Mouse (Mus musculus) naive thymus-derived CD4-positive, alpha-beta T cell, adult 2 months (primary cell): ENCODE measurements around the gene Lztr1.

Experiments
- DNase-seq: peaks from one replicate; pipeline ENCODE4 v3.0.0-alpha.2; 2011; ENCODE audit warnings: low read depth

Lztr1 gene

DNA sequence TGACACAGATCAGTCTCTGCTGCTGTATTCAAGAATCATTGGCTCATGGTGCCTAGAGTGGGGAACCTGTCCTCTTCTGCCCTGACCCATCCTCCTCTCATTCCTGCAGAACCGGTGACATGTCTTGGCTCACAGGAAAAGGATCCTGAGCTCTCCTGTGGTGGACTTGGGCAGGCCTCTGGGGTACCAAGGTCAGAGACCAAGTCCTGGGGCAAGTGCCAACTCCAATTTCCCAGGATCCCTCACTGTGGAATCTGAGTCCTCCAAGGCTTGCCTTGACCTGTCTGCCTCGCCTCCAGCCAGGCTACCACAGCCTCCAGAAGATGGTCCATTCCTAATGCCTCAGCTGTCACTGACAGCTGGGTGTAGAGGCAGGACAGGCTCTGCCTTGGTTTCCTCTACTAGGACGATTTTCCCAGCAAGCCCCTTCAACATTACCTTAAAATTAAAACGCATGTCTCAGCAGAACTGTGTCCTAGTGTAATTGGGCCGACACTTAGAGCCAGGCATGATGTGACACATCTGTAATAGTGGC, 1.4 kb upstream of the Lztr1 start:
- no peak for DNase-seq

DNA sequence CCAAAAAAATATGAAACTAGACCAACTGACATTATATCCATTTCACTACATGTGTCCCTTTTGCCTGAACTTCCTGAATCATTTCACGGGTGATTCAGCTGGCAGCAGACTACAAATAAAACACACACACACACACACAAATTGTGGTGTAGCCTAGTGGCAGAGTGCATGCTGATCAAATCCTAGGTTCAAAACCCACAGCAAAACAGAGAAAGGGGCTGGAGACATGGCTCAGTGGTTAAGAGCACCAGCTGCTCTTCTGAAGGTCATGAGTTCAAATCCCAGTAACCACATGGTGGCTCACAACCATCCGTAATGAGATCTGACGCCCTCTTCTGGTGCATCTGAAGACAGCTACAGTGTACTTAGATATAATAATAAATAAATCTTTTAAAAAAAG, 457 bp upstream of the Lztr1 start:
- peak; percentile 33 for DNase-seq

DNA sequence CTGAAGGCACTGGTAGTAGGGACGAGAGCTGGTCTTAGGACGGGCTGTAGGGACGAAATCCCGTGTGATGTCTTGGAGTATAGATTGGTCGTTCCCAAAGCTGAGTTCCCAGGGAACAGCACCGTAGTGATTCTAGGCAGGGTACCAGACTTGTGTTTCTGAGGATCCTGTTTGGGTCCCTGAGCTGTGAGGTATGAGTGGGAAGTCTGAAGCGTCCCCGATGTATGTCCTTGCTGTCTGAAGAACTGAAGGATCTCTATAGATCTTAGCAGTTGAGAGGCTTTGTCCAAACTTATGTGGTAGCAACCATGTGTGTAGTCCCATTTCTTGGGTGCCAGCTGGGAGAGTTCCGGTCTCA, 731 bp downstream of the Lztr1 start:
- no peak for DNase-seq

DNA sequence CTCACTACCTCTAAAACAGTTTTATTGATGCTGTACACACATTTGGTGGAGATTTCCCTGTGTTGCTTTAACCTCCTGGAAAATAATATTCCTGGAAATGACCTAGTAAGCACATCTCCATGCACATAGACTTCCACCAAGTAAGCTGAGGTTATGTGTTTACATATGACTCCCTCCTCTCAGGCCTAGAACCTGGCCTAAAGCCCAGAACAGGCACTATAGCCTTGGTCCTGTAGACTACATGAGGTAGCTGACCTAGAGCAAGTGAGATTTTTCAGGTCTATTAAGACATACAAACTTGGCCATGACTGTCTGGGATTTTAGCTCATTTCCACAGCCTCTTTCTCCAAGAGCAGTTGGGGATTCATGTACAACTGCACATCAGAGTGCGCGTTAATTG, 1.7 kb downstream of the Lztr1 start:
- DNase-seq, result no peak

- DNase-seq, result no peak
These were observed 2.2 kb downstream of the Lztr1 start for GRCm38 (mm10) chr16:17510686-17511085.

GRCm38 (mm10) chr16:17511431-17511830, 2.9 kb downstream of the Lztr1 start:
- no peak for DNase-seq

DNA sequence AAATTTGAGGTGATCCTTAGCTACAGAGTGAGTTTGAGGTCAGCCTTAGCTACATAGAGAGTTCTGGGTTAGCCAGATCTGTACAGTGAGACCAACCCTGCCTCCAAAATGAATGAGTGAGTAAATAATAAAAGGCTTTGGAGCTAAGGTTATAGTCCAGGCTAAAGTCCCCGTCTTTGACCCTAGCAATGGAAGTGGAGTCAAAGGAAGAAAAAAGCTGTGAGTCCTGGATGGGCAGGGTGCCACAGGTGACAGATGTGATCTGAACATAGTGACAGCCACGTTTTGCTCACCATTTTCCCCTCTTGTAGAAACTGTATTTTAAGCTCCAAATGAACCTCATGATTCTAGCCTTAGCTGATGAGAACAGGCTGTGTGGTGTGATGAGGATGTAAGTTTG, 10.4 kb downstream of the Lztr1 start:
- DNase-seq, result no peak

GRCm38 (mm10) chr16:17524156-17524555, 15.7 kb downstream of the Lztr1 start:
- no peak for DNase-seq

GRCm38 (mm10) chr16:17525524-17525923, 17.0 kb downstream of the Lztr1 start:
- no peak for DNase-seq

DNA sequence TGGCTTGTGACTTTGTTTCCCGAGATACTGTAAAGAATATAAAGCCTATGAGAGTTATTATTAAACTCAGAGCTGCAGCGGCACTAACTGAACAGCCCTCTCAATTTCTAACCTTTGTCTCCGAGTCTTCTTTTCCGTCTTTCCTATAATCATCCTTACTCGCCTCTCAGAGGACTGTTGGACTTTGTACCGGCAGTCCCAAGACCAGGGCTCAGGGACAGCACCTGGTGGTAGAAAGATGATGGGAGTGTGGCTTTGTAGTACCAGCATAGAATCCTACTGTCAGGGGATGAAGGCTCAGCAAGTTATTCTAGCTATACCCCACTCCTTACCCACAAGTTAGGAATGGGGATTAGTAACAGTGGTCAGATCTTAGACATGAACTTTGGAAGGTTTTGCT, 17.7 kb downstream of the Lztr1 start:
- DNase-seq, result no peak

DNA sequence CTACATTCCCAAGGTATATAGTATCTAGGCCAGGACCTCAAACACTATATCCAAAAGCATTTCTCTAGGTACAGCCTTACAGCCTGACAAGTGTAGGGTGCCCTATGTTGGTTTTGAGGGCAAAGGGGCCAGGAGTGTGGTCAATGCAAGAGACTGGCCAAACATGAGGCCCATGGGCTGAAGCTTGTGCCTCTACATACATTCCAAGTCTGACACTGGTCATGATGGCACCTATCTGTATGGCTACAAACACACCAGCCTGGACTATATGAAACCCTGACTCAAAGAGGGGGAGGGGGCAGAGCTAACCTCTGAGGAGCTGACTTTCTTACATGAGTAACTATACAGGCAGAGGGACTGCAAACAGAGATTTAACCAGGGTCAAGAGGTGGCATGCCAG, 19.1 kb downstream of the Lztr1 start:
- no peak for DNase-seq

DNA sequence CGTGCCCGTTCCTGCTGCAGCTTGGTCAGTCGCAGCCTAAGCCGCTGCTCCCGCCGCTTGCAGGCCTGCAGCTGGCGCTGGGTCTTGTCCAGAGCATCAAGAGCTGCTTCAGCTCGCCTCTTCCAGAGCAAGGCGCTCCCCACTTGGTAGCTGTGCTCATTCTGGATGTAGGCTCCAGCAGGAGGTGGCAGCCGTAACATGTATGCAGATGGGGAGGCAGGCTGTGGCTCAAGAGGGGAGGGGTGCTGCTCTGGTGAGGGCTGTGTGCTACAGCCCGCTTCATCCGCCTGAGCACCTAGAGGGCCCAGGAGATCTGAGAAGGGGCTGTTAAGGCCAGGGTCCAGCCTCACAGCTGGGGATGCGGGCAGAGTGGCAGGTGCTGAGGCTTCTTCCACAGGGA, 19.8 kb downstream of the Lztr1 start:
- no peak for DNase-seq

DNA sequence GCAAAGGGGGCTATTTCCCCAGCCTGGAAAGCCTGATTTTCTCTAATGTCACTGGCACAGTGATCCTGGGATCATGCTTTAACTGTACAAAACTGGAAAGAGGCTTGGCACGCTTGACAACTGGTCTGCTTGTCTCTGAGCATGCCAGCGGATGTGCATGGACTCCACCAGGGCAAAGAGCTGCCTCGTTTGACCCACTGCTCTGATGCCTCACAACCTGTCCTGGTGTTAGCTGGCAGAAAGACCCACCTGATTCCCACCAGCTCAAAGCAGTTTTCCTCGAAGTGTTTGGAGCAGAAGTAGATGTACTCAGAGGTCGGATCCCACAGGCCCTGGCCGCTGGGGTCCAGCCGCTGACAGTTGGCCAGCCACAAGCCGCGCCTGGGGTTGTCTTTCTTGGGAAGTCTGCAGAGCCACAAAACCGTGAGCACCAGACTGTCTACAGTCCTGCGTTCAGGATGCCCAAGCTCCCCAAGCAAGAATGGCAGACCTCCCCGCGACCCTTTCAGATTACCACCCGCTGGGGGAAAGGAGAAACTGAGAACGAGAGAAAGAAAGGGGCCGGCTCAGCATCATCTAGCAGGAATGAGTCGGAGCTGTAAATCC, 21.6 kb downstream of the Lztr1 start:
- DNase-seq, result no peak

DNA sequence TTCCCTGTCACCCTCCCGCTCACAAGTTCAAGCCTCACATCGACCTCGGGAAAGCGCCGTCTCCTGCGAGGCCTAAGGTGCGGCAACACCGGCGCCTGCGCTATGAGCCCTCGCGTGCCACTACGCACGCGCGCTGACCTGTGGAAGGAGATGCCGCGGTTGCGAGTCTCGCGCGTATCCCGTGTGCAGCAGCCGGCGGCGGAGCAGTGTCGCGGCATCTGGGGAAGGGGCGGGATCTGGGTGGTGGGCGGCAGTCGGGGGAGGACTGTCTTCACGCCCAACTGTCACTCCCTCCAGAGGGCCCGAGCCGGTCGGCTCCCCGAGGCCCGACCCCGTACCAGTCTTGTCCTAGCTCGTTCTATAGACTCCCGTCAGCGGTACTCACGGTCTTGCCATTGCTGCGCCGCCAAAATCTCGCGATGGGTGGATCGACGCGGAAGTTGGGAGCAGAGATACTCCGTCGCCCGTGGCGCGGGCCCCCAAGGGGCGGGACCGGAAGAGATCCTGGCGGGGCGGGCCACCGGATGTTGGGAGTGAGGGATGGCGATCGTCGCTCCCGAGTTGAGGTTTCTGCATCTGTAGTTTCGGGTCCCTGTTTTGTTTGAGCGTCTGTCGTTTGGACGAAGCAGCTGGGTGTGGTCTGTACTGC, 22.3 kb downstream of the Lztr1 start, which contains the start of gene Thap7:
Gene Thap7 (minus strand): TSS at position 497 of the 649 bp plus-strand sequence.
- peak; percentile 98 for DNase-seq

GRCm38 (mm10) chr16:17532271-17532670, 23.8 kb downstream of the Lztr1 start:
- no peak for DNase-seq

GRCm38 (mm10) chr16:17532676-17533329, 24.3 kb downstream of the Lztr1 start:
- DNase-seq, result no peak

DNA sequence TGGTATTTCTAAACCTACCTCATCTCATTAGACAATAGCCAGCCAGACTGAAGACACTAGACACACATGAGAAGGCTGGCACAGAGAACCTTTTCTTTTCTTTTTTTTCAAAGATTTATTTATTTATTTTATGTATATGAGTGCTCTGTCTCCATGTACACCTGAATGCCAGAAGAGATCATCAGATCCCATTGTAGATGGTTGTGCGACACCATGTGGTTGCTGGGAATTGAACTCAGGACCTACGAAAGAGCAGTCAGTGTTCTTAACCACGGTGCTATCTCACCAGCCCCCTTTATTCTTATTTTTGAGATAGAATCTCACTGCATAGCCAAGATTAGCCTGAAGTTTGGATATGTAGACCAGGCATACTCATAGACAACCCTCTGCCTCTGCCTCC, 28.1 kb downstream of the Lztr1 start:
- no peak for DNase-seq

- no peak for DNase-seq
These were observed 34.1 kb downstream of the Lztr1 start for GRCm38 (mm10) chr16:17542632-17543031.

- DNase-seq, result no peak
These were observed 44.3 kb downstream of the Lztr1 start for GRCm38 (mm10) chr16:17552837-17553236.

- peak; percentile 90 for DNase-seq
These were observed 45.6 kb downstream of the Lztr1 start for GRCm38 (mm10) chr16:17553910-17554685.

GRCm38 (mm10) chr16:17554702-17555101, 46.2 kb downstream of the Lztr1 start:
- DNase-seq, result peak; percentile 20

- DNase-seq, result no peak
These were observed 47.7 kb downstream of the Lztr1 start for GRCm38 (mm10) chr16:17556180-17556579.

DNA sequence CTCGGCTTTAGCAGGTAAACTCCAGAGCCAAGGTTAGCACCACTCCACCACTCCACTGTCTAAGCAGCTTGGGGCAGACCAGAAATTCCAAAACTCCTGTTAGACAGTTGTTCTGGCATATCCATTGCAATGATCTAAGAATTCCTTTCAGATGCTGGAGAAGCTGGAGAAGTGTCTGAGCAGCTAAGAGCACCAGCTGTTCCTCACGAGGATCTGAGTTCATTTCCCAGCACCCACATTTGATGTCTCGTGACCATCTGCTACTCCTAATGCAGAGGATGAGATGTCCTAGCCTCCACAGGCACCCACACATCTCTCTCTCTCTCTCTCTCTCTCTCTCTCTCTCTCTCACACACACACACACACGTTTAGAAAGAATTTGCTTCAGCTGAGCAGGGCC, 48.4 kb downstream of the Lztr1 start:
- DNase-seq, result no peak
